Mouse (Mus musculus): ENCODE results near the gene Cop1. TPM values are rescaled to one million over a fixed set of nuclear protein-coding genes. Genes with fewer than 3 reads are reported as not detected.

The Cop1 gene
- polyA plus RNA-seq, 1 experiment from 2014 or later, result 89.5 TPM

DNA sequence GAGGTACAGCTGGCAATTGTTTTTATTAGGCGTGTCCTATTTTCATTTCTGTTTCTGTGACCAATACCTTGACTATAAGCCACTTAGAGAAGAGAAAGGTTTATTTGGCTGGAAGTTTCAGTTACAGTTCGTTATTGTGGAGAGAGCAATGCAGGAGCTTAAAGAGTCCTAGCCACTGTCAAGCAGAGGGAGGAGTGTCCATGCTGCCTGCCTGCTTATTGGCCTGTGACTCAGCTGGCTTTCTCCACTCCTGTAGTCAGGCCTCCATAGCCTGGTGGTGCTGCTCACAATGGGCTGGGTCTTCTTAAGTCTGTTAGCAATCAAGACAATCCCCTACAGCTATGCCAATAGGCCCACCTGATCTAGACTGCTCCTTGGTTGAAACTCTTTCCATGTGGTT, 2.4 kb downstream of the Cop1 start:
- H3K4me3 ChIP-seq (replicated peaks), result no peak overlapping the region
- H3K27ac ChIP-seq, result no peak overlapping the region
- H3K4me2 ChIP-seq, result peak overlapping the region; percentile 21; the same call in 1 of the 2 replicates
- no peaks in the 10 kb centered on the region for H3K9me3 ChIP-seq
- no peak for ATAC-seq (ENCODE audit: insufficient read depth, low FRiP score, low read depth)
- 0 out of 2 replicates have a peak, but pooled peaks cover 8% of the 10 kb centered on the region for H3K4me1 ChIP-seq
- H3K36me3 ChIP-seq, result no peaks in the 10 kb centered on the region
- WGBS, result 67% methylated on average over 2 of the region's 2 CpGs
- H3K27me3 ChIP-seq (replicated peaks), result no peaks in the 10 kb centered on the region
- H3K9ac ChIP-seq, result no peak overlapping the region

DNA sequence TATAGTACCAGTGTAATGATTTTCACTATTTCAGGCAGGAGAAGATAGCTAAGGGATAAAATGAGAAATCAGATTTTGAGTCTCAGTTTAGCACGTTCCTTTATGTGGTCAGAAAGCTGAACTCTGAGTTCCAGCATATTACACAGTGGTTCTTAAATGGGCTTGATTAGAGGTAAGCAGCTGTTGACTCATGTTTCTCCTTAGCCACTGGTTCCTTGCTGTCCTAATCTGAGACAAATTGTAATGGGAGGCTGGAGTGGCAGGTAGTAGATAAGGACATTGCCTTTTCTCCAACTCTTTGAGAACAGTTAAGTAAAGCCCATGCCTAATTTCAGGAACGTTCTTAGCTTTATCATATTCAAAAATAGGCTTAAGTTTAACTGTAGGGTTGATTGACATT, 3.6 kb downstream of the Cop1 start:
- H3K9ac ChIP-seq, result no peak overlapping the region
- H3K4me1 ChIP-seq, result 0 out of 2 replicates have a peak, but pooled peaks cover 8% of the 10 kb centered on the region
- no peak overlapping the region for H3K4me2 ChIP-seq
- ATAC-seq (ENCODE audit: insufficient read depth, low FRiP score, low read depth), result no peak
- H3K4me3 ChIP-seq (replicated peaks), result no peak overlapping the region
- no peaks in the 10 kb centered on the region for H3K27me3 ChIP-seq (replicated peaks)
- WGBS, result 65% methylated on average over 2 of the region's 2 CpGs
- no peaks in the 10 kb centered on the region for H3K36me3 ChIP-seq
- H3K27ac ChIP-seq, result no peak overlapping the region
- no peaks in the 10 kb centered on the region for H3K9me3 ChIP-seq

- Histone ChIP-seq H3K36me3 (no peaks in the 10 kb centered on the region), H3K27ac (no peak overlapping the region), H3K4me3 (replicated peaks) (no peak overlapping the region), H3K9ac (no peak overlapping the region), H3K27me3 (replicated peaks) (no peaks in the 10 kb centered on the region), H3K4me2 (no peak overlapping the region), H3K4me1 (0 out of 2 replicates have a peak, but pooled peaks cover 8% of the 10 kb centered on the region), H3K9me3 (no peaks in the 10 kb centered on the region)
- ATAC-seq (ENCODE audit: insufficient read depth, low FRiP score, low read depth), result peak; percentile 91
- 78% methylated on average over 6 of the region's 6 CpGs for WGBS
Measured at GRCm38 (mm10) chr1:159238147-159238546, 6.0 kb downstream of the Cop1 start.

DNA sequence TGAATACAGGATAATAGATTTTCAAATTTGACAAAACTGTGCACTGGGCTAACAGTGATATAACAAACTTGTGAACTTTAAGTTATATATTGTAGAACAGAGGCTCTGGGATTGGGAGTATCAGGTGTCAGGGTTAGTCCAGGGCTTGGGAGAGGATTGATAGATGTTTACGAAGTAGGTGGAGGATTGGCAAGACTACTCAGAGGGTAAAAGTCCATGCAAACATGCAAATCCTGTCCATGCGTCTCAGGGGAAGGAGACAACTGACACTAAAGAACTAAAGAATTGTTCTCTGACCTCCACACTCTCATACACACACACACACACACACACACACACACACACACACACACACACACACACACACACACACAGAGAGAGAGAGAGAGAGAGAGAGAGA, 18.2 kb downstream of the Cop1 start:
- Histone ChIP-seq H3K4me3 (replicated peaks) (no peak overlapping the region), H3K4me2 (no peak overlapping the region), H3K4me1 (no peaks in the 10 kb centered on the region), H3K27ac (no peak overlapping the region), H3K27me3 (replicated peaks) (no peaks in the 10 kb centered on the region), H3K36me3 (no peaks in the 10 kb centered on the region; the same call in 1 of the 2 replicates), H3K9me3 (no peaks in the 10 kb centered on the region), H3K9ac (no peak overlapping the region)
- 45% methylated on average over 2 of the region's 2 CpGs for WGBS
- peak; percentile 56; the same call in 1 of the 2 replicates for ATAC-seq (ENCODE audit: insufficient read depth, low FRiP score, low read depth)

DNA sequence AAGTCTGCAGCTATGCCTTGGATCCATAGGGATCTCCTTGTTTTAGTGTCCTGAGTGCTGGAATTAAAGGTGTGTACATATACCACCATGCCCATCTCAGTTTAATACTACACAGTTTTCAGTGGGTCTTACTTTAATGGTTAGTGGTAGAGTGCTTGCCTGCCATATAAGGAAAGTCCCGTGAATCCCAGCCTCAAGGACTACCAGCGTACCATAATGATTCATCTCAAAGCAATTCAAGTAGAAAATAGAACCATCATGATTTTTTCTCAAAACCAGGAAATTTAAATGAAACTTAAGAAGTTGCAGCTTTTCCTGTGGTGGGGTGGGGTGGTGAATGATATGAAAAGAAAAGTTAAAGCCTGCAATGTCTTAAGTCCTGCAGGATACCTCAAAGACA, 21.0 kb downstream of the Cop1 start:
- Histone ChIP-seq H3K27ac (no peak overlapping the region), H3K4me2 (no peak overlapping the region), H3K4me1 (no peaks in the 10 kb centered on the region), H3K36me3 (no peaks in the 10 kb centered on the region; the same call in 1 of the 2 replicates), H3K4me3 (replicated peaks) (no peak overlapping the region), H3K9ac (no peak overlapping the region), H3K27me3 (replicated peaks) (no peaks in the 10 kb centered on the region), H3K9me3 (no peaks in the 10 kb centered on the region)
- WGBS, result 87% methylated on average over 2 of the region's 2 CpGs
- ATAC-seq (ENCODE audit: insufficient read depth, low FRiP score, low read depth), result no peak

DNA sequence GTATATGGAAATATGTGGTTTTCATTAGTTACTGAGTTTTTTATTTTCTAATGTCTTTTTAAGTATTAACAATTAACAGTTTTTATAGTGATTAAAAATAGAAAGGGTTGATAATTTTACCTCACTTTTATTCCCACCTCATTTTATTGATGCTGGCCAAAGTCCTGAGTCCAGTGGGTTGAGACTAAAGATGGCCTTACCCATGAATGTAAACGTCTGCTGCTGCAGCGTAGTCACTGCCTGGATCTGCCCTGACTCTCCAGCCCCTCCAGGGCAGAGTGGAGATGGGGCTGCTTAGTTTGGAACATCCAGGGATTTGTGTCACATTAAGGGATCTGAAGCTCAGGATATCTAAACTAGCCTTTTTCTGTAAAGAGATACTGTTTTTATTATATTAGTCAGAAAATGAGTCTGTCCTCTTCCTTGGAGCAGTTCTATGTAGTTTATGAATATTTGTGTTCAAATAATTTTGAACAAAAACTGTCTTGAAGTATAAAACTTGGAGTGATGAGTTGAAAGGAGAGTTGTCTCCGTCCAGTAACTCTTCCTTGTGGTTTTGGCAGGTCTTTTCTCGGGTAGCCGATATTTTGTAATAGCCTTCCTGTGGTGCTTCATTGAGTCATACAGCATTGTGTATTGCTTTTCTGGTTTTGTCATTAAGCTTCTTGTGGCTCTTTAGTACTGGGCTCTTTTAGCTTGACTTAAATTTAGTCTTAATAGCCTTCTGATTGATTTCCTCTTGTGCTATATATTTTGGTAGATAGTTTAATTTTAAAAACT, 23.0 kb downstream of the Cop1 start:
- Histone ChIP-seq H3K9ac (no peak overlapping the region), H3K4me2 (no peak overlapping the region), H3K27ac (no peak overlapping the region), H3K9me3 (no peaks in the 10 kb centered on the region), H3K4me1 (no peaks in the 10 kb centered on the region), H3K36me3 (peaks cover 2% of the 10 kb centered on the region; the same call in 1 of the 2 replicates), H3K27me3 (replicated peaks) (no peaks in the 10 kb centered on the region), H3K4me3 (replicated peaks) (no peak overlapping the region)
- ATAC-seq (ENCODE audit: insufficient read depth, low FRiP score, low read depth), result no peak
- 82% methylated on average over 5 of the region's 5 CpGs for WGBS

DNA sequence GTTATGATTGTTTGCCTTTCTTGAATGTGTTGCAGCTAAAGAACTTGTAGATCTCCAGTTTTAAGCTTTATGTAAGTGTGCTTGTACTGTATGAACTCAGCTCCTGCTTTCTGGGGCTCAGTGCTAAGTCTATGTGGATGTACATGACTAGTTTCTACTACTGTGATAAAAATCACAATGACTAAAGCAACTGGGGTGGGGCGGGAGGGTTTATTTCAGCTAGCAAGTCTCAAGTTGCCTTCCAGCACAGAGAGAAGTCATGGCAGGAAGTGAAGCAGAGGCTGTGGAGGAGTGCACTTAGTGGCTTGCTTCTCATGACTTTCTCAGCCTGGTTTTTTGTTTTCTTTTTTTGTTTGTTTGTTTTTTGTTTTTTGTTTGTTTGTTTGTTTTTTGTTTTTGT, 24.4 kb downstream of the Cop1 start:
- Histone ChIP-seq H3K27ac (no peak overlapping the region), H3K9ac (no peak overlapping the region), H3K4me2 (no peak overlapping the region), H3K4me3 (replicated peaks) (no peak overlapping the region), H3K4me1 (no peaks in the 10 kb centered on the region), H3K9me3 (no peaks in the 10 kb centered on the region), H3K36me3 (peaks cover 2% of the 10 kb centered on the region; the same call in 1 of the 2 replicates), H3K27me3 (replicated peaks) (no peaks in the 10 kb centered on the region)
- 78% methylated on average over 1 of the region's 1 CpGs for WGBS
- no peak for ATAC-seq (ENCODE audit: insufficient read depth, low FRiP score, low read depth)

DNA sequence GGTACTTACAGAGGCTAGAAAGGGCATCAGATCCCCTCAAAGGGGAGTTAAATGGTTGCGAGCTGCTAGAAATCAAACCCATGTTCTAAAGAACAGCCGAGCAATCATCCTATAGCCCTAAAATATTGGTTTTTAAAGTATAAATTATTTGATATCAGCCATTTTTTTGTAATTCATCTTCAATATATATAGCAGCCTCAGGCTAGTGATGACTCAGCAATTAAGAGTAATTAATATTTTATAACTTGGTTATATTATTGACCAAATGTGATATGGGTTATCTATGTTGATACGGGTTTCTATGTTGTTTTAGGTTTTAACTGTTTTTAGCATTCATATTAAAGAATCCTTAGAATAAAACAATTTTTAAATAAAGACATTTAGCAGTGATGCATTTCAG, 31.7 kb downstream of the Cop1 start:
- H3K27me3 ChIP-seq (replicated peaks), result no peaks in the 10 kb centered on the region
- H3K36me3 ChIP-seq, result 0 out of 2 replicates have a peak, but pooled peaks cover 2% of the 10 kb centered on the region
- 92% methylated on average over 3 of the region's 3 CpGs for WGBS
- ATAC-seq (ENCODE audit: insufficient read depth, low FRiP score, low read depth), result no peak
- H3K4me2 ChIP-seq, result no peak overlapping the region
- no peak overlapping the region for H3K27ac ChIP-seq
- no peaks in the 10 kb centered on the region for H3K9me3 ChIP-seq
- H3K4me3 ChIP-seq (replicated peaks), result no peak overlapping the region
- no peaks in the 10 kb centered on the region for H3K4me1 ChIP-seq
- H3K9ac ChIP-seq, result no peak overlapping the region

GRCm38 (mm10) chr1:159280072-159280471, 48.0 kb downstream of the Cop1 start:
- Histone ChIP-seq H3K36me3 (no peaks in the 10 kb centered on the region), H3K27ac (no peak overlapping the region), H3K9me3 (no peaks in the 10 kb centered on the region), H3K4me3 (replicated peaks) (no peak overlapping the region), H3K4me2 (no peak overlapping the region), H3K27me3 (replicated peaks) (no peaks in the 10 kb centered on the region), H3K9ac (no peak overlapping the region), H3K4me1 (no peaks in the 10 kb centered on the region)
- ATAC-seq (ENCODE audit: insufficient read depth, low FRiP score, low read depth), result no peak
- WGBS, result 80% methylated on average over 1 of the region's 1 CpGs

- Histone ChIP-seq H3K4me3 (replicated peaks) (no peak overlapping the region), H3K36me3 (no peaks in the 10 kb centered on the region), H3K27me3 (replicated peaks) (no peaks in the 10 kb centered on the region), H3K4me2 (no peak overlapping the region), H3K9me3 (no peaks in the 10 kb centered on the region), H3K9ac (no peak overlapping the region), H3K4me1 (no peaks in the 10 kb centered on the region), H3K27ac (no peak overlapping the region)
- WGBS, result 88% methylated on average over 1 of the region's 1 CpGs
- ATAC-seq (ENCODE audit: insufficient read depth, low FRiP score, low read depth), result no peak
Measured at GRCm38 (mm10) chr1:159281861-159282260, 49.7 kb downstream of the Cop1 start.

DNA sequence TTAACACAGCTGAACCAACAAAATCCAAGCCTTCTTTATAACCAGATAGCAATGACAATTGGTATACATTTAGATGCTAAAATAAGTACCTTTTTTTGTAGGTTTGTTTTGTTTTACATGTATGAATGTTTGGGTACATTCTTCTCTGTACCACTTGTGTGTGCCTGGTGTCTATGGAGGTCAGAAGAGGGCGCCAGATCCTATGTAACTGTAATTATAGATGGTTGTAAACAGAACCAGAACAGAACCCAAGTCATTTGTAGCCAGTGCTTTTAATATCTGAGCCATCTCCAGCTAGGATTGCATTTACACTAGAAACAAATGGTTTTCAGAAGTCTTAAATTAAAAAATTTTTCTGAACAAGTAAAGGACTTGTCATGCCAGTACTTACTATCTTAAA, 54.7 kb downstream of the Cop1 start:
- Histone ChIP-seq H3K9me3 (no peaks in the 10 kb centered on the region), H3K4me3 (replicated peaks) (no peak overlapping the region)
- WGBS, result 79% methylated on average over 1 of the region's 1 CpGs

GRCm38 (mm10) chr1:159290219-159290618, 58.1 kb downstream of the Cop1 start:
- no peak overlapping the region for H3K9ac ChIP-seq
- no peak overlapping the region for H3K27ac ChIP-seq
- no peaks in the 10 kb centered on the region for H3K27me3 ChIP-seq (replicated peaks)
- no peak for ATAC-seq (ENCODE audit: insufficient read depth, low FRiP score, low read depth)
- H3K4me2 ChIP-seq, result no peak overlapping the region
- H3K36me3 ChIP-seq, result peaks cover 11% of the 10 kb centered on the region; the same call in 1 of the 2 replicates
- no peak overlapping the region for H3K4me3 ChIP-seq (replicated peaks)
- no peaks in the 10 kb centered on the region for H3K4me1 ChIP-seq
- H3K9me3 ChIP-seq, result no peaks in the 10 kb centered on the region

More for the DNA sequence above, 54.7 kb downstream of the Cop1 start:
- Histone ChIP-seq H3K4me2 (no peak overlapping the region), H3K27me3 (replicated peaks) (no peaks in the 10 kb centered on the region), H3K4me1 (no peaks in the 10 kb centered on the region), H3K9ac (no peak overlapping the region), H3K36me3 (no peaks in the 10 kb centered on the region), H3K27ac (no peak overlapping the region)
- no peak for ATAC-seq (ENCODE audit: insufficient read depth, low FRiP score, low read depth)
